Mouse (Mus musculus) erythroblast, embryonic 14.5 days (primary cell): Measurements from ENCODE around the gene Igtp.

ENCODE experiments used
- GATA1 ChIP-seq: IDR thresholded peaks from 2 replicates; pipeline ENCODE4 v1.6.1; 2012; ENCODE audit warnings: low read length, inconsistent platforms, mixed read lengths
- TAL1 ChIP-seq: IDR thresholded peaks from 3 replicates; pipeline ENCODE4 v1.6.1; 2012; ENCODE audit warnings: low read length, inconsistent platforms, mixed read lengths

DNA sequence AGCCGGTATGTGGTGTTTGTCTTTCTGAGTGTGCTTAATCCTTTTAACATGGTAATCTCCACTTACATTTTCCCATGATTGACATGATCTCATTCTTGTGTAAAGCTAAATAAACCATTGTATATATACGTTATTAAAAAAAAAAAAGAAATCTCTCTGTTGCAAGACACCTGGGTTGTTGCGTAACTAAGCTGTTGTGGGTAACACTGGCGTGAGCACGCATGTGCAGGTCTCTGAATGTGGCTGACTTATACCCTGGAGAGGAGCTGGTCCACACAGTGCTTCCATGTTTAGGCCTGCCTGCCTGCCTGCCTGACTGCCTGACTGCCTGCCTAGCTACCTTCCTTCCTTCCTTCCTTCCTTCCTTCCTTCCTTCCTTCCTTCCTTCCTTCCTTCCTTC, 51.2 kb downstream of the Igtp start:
- TF ChIP-seq GATA1 (no peak), TAL1 (no peak)
